Mouse (Mus musculus) neural tube, embryonic 13.5 days (tissue): Measurements from ENCODE around the gene Ckap2l. TPM values are rescaled to one million over a fixed set of nuclear protein-coding genes. Genes with fewer than 3 reads are reported as not detected.

Experiments
- ATAC-seq: fragments of 200-750 bp; cut with Nextera tagmentation; 2 replicates; pipeline ENCODE4 v1.8.0; 2017; ENCODE audit warnings: low read depth, mild to moderate bottlenecking, moderate TSS enrichment, moderate library complexity
- H3K27ac ChIP-seq: fragments of 300-500 bp; sonication (generic); replicated peaks from 2 replicates; pipeline ENCODE4 v1.5.1; 2015; ENCODE audit warnings: moderate library complexity, mild to moderate bottlenecking, inconsistent platforms
- H3K27me3 ChIP-seq: fragments of 300-500 bp; sonication (generic); 2 replicates; pipeline ENCODE4 v1.6.1; 2015; ENCODE audit warnings: mild to moderate bottlenecking, inconsistent platforms
- H3K36me3 ChIP-seq: fragments of 300-500 bp; sonication (generic); 2 replicates; pipeline ENCODE4 v1.6.1; 2015; ENCODE audit warnings: mild to moderate bottlenecking, inconsistent platforms
- H3K4me1 ChIP-seq: fragments of 300-500 bp; sonication (generic); replicated peaks from 2 replicates; pipeline ENCODE4 v1.6.1; 2015; ENCODE audit warnings: inconsistent platforms
- H3K4me2 ChIP-seq: fragments of 300-500 bp; sonication (generic); 2 replicates; pipeline ENCODE4 v1.6.1; 2015; ENCODE audit warnings: inconsistent platforms, mild to moderate bottlenecking, moderate library complexity
- H3K4me3 ChIP-seq: fragments of 300-500 bp; sonication (generic); 2 replicates; pipeline ENCODE4 v1.5.1; 2015; ENCODE audit warnings: mild to moderate bottlenecking, inconsistent platforms
- H3K9ac ChIP-seq: fragments of 300-500 bp; sonication (generic); 2 replicates; pipeline ENCODE4 v1.6.1; 2015; ENCODE audit warnings: moderate library complexity, mild to moderate bottlenecking, inconsistent platforms
- H3K9me3 ChIP-seq: fragments of 300-500 bp; sonication (generic); 2 replicates; pipeline ENCODE4 v1.6.1; 2016; ENCODE audit warnings: inconsistent platforms
- WGBS: fragments of 180-500 bp; shearing (Covaris S2); methylation state at CpG from one replicate; pipeline ENCODE4 v1.1.7; 2015; 5-methylcytosine and 5-hydroxymethylcytosine counted together
- polyA plus RNA-seq: library from polyadenylated mRNA; unstranded; fragments of >200 nt; fragmentation: Nextera tagmentation; extraction: Ambion mirVana; gene quantifications from 2 replicates; pipeline ENCODE4 v1.2.1, GENCODE M21; 2015

Gene Ckap2l
- polyA plus RNA-seq, 1 experiment from 2014 or later: 10.0 TPM

DNA sequence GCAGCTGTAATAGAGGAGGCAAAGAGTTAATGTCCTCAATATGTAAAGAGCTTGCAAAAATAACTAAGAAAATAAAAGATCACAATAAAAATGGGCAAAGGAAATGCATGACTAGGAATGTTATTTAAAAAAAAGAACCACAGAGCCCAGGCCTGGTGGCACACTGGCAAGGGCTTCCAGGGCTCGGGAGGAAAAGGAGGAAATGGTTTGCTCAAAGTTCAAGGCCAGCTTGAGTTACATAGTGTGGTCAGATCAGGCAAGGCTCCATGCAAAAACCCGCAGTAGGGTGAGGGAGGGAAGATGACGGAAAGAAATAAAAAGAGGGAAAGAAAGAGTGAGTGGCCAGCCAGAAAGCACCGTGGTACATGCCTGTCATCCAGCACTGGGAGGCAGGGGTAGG lies 68.4 kb downstream of the Ckap2l start:
- Histone ChIP-seq H3K9ac (no peak overlapping the region), H3K4me3 (no peak overlapping the region), H3K27me3 (no peaks in the 10 kb centered on the region), H3K36me3 (no peaks in the 10 kb centered on the region), H3K4me1 (no peaks in the 10 kb centered on the region), H3K4me2 (no peak overlapping the region), H3K9me3 (no peaks in the 10 kb centered on the region), H3K27ac (no peak overlapping the region)
- no peak for ATAC-seq
- WGBS: 88% methylated on average over 4 of the region's 4 CpGs

DNA sequence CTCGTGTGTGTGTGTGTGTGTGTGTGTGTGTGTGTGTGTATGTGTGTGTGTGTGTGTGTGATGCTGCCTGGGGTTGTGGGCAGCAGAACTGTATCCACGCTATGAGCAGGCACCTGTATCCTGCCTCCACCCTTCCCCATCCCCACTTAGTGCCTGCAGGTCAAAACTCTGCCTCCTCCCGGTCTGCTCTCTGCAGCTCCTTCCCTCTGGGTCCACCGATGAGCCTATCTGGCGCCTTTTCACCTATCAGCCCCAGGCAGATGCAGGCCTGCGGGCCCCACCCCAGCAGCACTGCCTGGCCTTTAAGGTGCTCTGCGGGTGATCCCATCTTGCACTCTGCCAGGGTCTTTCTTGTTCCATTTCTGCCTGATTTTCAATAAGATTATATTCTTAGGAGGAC lies 69.3 kb downstream of the Ckap2l start:
- Histone ChIP-seq H3K4me2 (no peak overlapping the region), H3K4me3 (no peak overlapping the region), H3K27ac (no peak overlapping the region), H3K9ac (no peak overlapping the region), H3K36me3 (no peaks in the 10 kb centered on the region), H3K9me3 (no peaks in the 10 kb centered on the region), H3K4me1 (no peaks in the 10 kb centered on the region), H3K27me3 (no peaks in the 10 kb centered on the region)
- 79% methylated on average over 6 of the region's 7 CpGs for WGBS
- ATAC-seq: no peak

DNA sequence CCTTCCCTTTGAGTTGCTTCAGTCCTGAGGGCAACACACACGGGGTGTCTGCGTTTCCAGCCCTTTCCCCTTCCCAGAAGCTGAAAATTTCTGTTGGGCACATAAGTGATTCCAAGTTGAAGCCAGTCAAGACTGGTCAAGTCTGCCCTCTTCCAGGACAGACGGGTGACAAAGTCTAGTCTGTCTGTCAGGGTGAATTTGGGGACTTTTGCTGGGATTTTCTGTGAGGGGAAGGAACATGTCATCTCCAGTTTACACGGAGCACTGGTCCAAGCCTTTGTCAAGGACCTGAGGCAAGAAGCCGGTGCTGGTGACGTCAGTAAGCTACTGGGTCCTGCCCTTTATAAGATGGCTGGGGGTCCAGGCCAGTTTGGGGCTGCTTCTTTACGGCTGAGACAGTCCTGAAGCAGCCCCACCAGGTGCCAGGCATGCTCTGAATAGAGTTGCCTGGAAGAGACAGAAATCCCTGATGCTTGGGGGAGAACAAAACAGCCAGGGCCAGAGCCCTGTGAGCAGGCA lies 69.9 kb downstream of the Ckap2l start:
- Histone ChIP-seq H3K4me3 (no peak overlapping the region), H3K9ac (no peak overlapping the region), H3K4me2 (no peak overlapping the region), H3K27me3 (no peaks in the 10 kb centered on the region), H3K27ac (no peak overlapping the region), H3K9me3 (no peaks in the 10 kb centered on the region), H3K4me1 (no peaks in the 10 kb centered on the region), H3K36me3 (no peaks in the 10 kb centered on the region)
- WGBS: 78% methylated on average over 7 of the region's 7 CpGs
- no peak for ATAC-seq

DNA sequence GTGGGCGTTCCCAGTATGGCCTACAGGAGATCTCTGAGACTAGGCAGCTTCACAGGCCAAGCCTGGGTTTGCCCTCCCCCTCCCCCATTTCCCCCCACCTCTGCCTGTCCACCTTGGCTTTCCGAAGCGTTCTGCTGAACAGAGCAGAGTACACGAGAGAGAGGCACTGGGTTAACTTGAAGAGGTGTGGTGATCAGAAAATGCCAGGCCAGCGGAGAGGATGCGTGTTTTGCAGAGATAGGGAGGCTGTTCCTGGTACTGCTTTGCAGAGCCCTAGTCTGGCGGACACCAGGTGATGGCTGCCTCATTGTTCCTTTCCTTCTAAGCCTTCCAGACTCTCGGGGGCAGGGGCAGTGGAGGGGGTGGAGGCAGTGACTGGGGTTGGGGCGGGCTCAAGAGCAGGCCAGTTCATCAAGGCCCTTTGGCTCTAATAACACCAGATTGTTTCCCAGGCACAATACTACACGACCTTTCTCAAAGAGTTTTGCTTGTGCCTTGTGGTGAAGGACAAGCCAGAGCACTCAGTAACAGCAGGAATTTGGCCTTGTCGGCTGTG lies 70.6 kb downstream of the Ckap2l start:
- H3K4me1 ChIP-seq: no peaks in the 10 kb centered on the region
- no peak overlapping the region for H3K9ac ChIP-seq
- no peaks in the 10 kb centered on the region for H3K36me3 ChIP-seq
- no peak overlapping the region for H3K4me2 ChIP-seq
- ATAC-seq: no peak
- no peak overlapping the region for H3K4me3 ChIP-seq
- H3K27ac ChIP-seq: no peak overlapping the region
- no peaks in the 10 kb centered on the region for H3K27me3 ChIP-seq
- H3K9me3 ChIP-seq: no peaks in the 10 kb centered on the region
- WGBS: 76% methylated on average over 11 of the region's 11 CpGs

DNA sequence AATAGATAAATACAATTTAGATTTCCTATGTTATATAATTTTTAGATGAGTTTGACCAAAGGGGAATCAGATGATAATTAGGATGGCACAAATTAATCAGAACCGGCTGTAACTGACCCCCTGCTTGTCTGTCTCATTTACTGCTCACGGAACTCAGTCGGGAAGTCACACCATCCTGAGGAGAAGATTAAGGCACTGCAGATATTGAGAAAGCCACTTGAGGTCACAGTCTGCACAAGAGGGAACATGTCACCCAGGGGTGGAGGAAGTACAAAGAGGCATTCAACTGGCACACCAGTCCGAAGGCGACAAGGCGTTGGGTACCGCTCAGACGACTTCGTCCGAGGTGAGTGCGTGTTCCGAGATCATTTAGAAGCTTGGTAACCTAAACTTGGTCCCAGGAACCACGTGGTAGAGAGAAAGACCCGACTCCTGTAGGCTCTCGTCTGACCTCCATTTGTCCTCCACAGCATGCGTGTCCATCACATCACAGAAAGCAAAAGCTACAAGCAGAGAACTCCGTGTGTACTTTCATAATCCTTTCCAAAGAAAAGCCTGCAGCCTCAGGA lies 71.7 kb downstream of the Ckap2l start:
- no peaks in the 10 kb centered on the region for H3K27me3 ChIP-seq
- H3K9me3 ChIP-seq: no peaks in the 10 kb centered on the region
- no peak overlapping the region for H3K4me2 ChIP-seq
- H3K4me3 ChIP-seq: no peak overlapping the region
- H3K27ac ChIP-seq: no peak overlapping the region
- 87% methylated on average over 17 of the region's 17 CpGs for WGBS
- ATAC-seq: no peak
- no peak overlapping the region for H3K9ac ChIP-seq
- no peaks in the 10 kb centered on the region for H3K36me3 ChIP-seq
- H3K4me1 ChIP-seq: no peaks in the 10 kb centered on the region

DNA sequence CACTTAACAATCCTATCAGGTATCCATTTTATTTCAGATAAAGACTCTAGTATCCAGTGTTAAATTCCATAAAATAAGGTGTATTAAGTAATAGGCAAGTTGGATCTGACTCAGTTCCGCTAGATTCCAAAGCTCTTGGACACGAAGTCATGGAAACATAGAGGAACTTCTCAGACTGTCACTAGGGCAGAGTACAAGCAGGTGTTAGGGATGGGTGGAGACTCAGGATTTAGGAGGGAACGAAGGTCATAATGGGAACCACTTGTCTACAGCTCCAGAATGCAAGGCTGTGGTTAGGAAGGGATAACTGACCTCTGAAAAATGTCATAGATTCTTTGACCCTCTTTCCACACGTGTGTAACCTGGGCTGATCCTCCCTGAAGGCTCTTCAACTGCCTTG lies 72.8 kb downstream of the Ckap2l start:
- Histone ChIP-seq H3K27ac (no peak overlapping the region), H3K4me3 (no peak overlapping the region), H3K27me3 (no peaks in the 10 kb centered on the region), H3K9me3 (no peaks in the 10 kb centered on the region), H3K4me1 (no peaks in the 10 kb centered on the region), H3K36me3 (no peaks in the 10 kb centered on the region), H3K9ac (no peak overlapping the region), H3K4me2 (no peak overlapping the region)
- WGBS: 82% methylated on average over 4 of the region's 4 CpGs
- no peak for ATAC-seq

DNA sequence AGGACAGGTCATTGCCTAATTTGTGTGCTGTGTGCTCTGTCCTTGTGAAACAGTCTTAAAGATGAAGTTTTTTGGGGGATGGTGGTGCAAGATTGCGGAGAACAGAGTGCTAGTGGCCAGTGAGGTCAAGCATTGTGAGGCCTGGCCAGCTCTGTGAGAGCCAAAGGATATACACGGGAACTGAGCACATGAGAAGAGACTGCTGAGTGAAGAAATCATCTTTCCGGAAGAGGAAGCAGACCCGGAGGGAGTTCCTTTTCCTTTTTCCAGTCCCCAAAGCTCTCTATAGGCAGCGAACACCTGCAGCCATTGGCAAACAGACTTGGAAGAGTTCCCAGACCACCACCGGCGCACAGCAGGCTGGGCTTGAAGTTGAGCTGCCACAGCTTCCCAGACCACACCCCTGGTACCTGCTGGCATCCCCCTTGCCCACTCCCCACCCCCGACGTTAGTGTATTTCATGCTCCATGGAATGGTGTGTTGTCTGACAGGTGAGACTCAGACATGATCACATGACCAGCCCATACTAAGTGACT lies 75.8 kb downstream of the Ckap2l start:
- Histone ChIP-seq H3K4me3 (no peak overlapping the region), H3K36me3 (no peaks in the 10 kb centered on the region), H3K27me3 (no peaks in the 10 kb centered on the region), H3K27ac (no peak overlapping the region), H3K4me1 (no peaks in the 10 kb centered on the region), H3K4me2 (no peak overlapping the region), H3K9ac (no peak overlapping the region), H3K9me3 (no peaks in the 10 kb centered on the region)
- 64% methylated on average over 9 of the region's 9 CpGs for WGBS
- no peak for ATAC-seq

DNA sequence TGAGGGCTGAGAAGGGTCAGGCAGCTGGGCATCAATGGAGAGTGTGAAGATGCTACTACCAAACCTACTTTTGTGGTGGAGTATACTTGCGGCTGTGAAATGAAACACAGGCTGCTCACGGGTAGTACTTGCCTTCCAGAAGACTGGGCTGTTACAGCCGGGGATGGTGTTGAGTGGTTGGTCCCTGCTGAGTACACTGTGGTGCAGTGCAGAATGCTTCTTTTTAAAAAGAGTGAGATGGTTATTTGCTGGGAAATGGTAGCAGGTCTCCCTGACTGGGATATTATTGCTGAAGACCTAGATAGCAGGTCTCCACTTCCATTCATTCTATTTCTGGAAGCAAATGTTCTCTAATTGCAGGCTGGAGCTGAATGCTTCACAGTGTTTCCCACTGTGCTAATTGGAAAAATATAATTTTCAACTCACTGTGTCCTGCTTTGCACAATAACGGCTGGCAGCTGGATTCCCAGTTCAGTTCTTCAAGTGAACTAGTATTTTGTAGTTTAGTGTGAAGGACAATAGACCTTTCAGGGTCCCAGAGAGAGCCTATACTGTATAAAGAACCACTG lies 78.4 kb downstream of the Ckap2l start:
- H3K27ac ChIP-seq: no peak overlapping the region
- H3K4me1 ChIP-seq: no peaks in the 10 kb centered on the region
- no peak for ATAC-seq
- 81% methylated on average over 4 of the region's 4 CpGs for WGBS
- no peaks in the 10 kb centered on the region for H3K27me3 ChIP-seq
- H3K9me3 ChIP-seq: no peaks in the 10 kb centered on the region
- no peak overlapping the region for H3K9ac ChIP-seq
- H3K4me2 ChIP-seq: no peak overlapping the region
- H3K4me3 ChIP-seq: no peak overlapping the region
- no peaks in the 10 kb centered on the region for H3K36me3 ChIP-seq

Other genes with a start within 250 kb of the Ckap2l start
- 0.84 and 0.96 TPM in 2 replicates for gene Vinac1, start 249.0 kb downstream of the Ckap2l start, polyA plus RNA-seq
- 32.4 and 33.1 TPM in 2 replicates for gene Ttl, start 231.3 kb downstream of the Ckap2l start, polyA plus RNA-seq
- 17.2 and 18.5 TPM in 2 replicates for gene Polr1b, start 196.2 kb downstream of the Ckap2l start, polyA plus RNA-seq
- gene Chchd5, start 167.5 kb downstream of the Ckap2l start, polyA plus RNA-seq: 25.7 and 27.9 TPM in 2 replicates
- gene Slc20a1, start 98.4 kb downstream of the Ckap2l start, polyA plus RNA-seq: 43.2 and 48.9 TPM in 2 replicates
- gene Il1a, start 12.8 kb upstream of the Ckap2l start, polyA plus RNA-seq: 0.31 and 0.44 TPM in 2 replicates
- gene Il1b, start 73.9 kb upstream of the Ckap2l start, polyA plus RNA-seq: 0.24 TPM in 1 of 2 replicates, not detected in the other
- gene F830045P16Rik, start 239.4 kb upstream of the Ckap2l start, polyA plus RNA-seq: not detected in 2 replicates